Mouse (Mus musculus): ENCODE data around the gene Vps39. TPM values are rescaled to one million over a fixed set of nuclear protein-coding genes. Genes with fewer than 3 reads are reported as not detected.

Vps39 gene
- polyA plus RNA-seq, 1 experiment from 2014 or later, result 58.1 TPM

GRCm38 (mm10) chr2:120367416-120368207, 14.7 kb upstream of the Vps39 start:
- ATAC-seq (no peak), DNase-seq (ENCODE audit: low spot score) (no peak)
- Histone ChIP-seq H3K4me2 (ENCODE audit: low read length) (no peak overlapping the region), H3K27ac (ENCODE audit: low read depth, low read length) (no peak overlapping the region), H3K4me1 (ENCODE audit: control insufficient read depth, insufficient read depth, low read length) (no peaks in the 10 kb centered on the region), H3K9ac (ENCODE audit: low read length) (no peak overlapping the region), H3K36me3 (ENCODE audit: control insufficient read depth, insufficient read depth, low read length) (peaks cover 73% of the 10 kb centered on the region), H3K9me3 (replicated peaks; ENCODE audit: control insufficient read depth, low read length) (no peaks in the 10 kb centered on the region), H3K4me3 (ENCODE audit: low read depth, low read length) (no peak overlapping the region), H3K27me3 (replicated peaks; ENCODE audit: control insufficient read depth, insufficient read depth, low read length) (no peaks in the 10 kb centered on the region)
- 93% methylated on average over 4 of the region's 4 CpGs for WGBS

DNA sequence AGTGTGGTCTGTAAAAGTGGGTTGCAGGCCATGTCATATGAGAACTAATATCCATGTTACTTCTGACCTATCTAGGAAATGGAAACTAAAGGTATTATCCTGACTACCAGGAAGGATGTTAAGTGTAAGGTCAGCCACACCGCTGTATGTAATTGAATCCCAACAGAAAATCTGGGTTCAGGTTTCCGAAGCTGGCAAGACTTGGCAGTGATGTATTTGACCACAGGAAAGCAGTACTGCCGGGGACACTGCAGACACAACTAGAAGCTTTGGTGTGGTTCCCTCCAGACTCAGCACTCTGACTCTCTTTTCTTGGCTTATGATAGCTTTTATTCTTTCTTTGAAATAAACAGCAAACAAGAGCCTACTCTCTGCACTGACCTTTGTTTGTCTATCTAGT, 13.6 kb upstream of the Vps39 start:
- Histone ChIP-seq H3K4me2 (ENCODE audit: low read length) (no peak overlapping the region), H3K9ac (ENCODE audit: low read length) (no peak overlapping the region), H3K27ac (ENCODE audit: low read depth, low read length) (no peak overlapping the region), H3K9me3 (replicated peaks; ENCODE audit: control insufficient read depth, low read length) (no peaks in the 10 kb centered on the region), H3K27me3 (replicated peaks; ENCODE audit: control insufficient read depth, insufficient read depth, low read length) (no peaks in the 10 kb centered on the region), H3K4me3 (ENCODE audit: low read depth, low read length) (no peak overlapping the region), H3K4me1 (ENCODE audit: control insufficient read depth, insufficient read depth, low read length) (no peaks in the 10 kb centered on the region), H3K36me3 (ENCODE audit: control insufficient read depth, insufficient read depth, low read length) (peaks cover 74% of the 10 kb centered on the region)
- no peak for ATAC-seq
- WGBS, result 97% methylated on average over 3 of the region's 3 CpGs
- no peak for DNase-seq (ENCODE audit: low spot score)

GRCm38 (mm10) chr2:120360425-120360824, 7.5 kb upstream of the Vps39 start:
- DNase-seq (ENCODE audit: low spot score), result no peak
- WGBS, result 93% methylated on average over 1 of the region's 1 CpGs

GRCm38 (mm10) chr2:120351321-120351720, 1.6 kb downstream of the Vps39 start:
- Histone ChIP-seq H3K9me3 (replicated peaks; ENCODE audit: control insufficient read depth, low read length) (no peaks in the 10 kb centered on the region), H3K36me3 (ENCODE audit: control insufficient read depth, insufficient read depth, low read length) (peaks cover 47% of the 10 kb centered on the region), H3K4me2 (ENCODE audit: low read length) (no peak overlapping the region; the same call in 1 of the 2 replicates), H3K4me3 (ENCODE audit: low read depth, low read length) (no peak overlapping the region), H3K9ac (ENCODE audit: low read length) (no peak overlapping the region), H3K27me3 (replicated peaks; ENCODE audit: control insufficient read depth, insufficient read depth, low read length) (no peaks in the 10 kb centered on the region), H3K4me1 (ENCODE audit: control insufficient read depth, insufficient read depth, low read length) (peaks cover 9% of the 10 kb centered on the region), H3K27ac (ENCODE audit: low read depth, low read length) (no peak overlapping the region)
- ATAC-seq (no peak), DNase-seq (ENCODE audit: low spot score) (no peak)
- WGBS, result 84% methylated on average over 5 of the region's 5 CpGs

More at GRCm38 (mm10) chr2:120360425-120360824, 7.5 kb upstream of the Vps39 start:
- H3K36me3 ChIP-seq (ENCODE audit: control insufficient read depth, insufficient read depth, low read length), result peaks cover 66% of the 10 kb centered on the region
- no peak for ATAC-seq
- no peak overlapping the region for H3K9ac ChIP-seq (ENCODE audit: low read length)
- no peaks in the 10 kb centered on the region for H3K27me3 ChIP-seq (replicated peaks; ENCODE audit: control insufficient read depth, insufficient read depth, low read length)
- H3K4me1 ChIP-seq (ENCODE audit: control insufficient read depth, insufficient read depth, low read length), result no peaks in the 10 kb centered on the region
- H3K27ac ChIP-seq (ENCODE audit: low read depth, low read length), result no peak overlapping the region
- no peak overlapping the region for H3K4me2 ChIP-seq (ENCODE audit: low read length)
- no peaks in the 10 kb centered on the region for H3K9me3 ChIP-seq (replicated peaks; ENCODE audit: control insufficient read depth, low read length)
- H3K4me3 ChIP-seq (ENCODE audit: low read depth, low read length), result no peak overlapping the region

DNA sequence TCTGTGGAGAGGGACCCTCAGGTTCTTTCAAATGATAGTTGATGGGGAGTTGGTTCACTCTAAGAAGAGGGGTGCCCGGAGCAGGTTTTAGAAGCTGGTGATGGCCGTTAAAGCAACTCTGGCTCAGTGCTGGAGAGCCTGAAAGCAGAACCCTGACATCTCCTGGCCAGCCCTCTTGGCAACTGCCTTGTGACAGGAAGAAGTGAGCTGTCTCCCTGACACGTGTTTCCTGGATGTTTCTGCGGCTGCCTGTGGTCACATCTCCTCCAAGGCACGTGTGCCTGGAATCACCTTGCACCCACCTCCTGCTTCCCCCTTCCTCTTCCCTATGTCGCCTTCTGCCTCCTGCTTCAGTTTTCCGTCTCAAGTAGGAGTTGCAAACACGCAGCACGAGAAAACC, 4.8 kb downstream of the Vps39 start:
- H3K4me1 ChIP-seq (ENCODE audit: control insufficient read depth, insufficient read depth, low read length), result peaks cover 9% of the 10 kb centered on the region
- H3K27me3 ChIP-seq (replicated peaks; ENCODE audit: control insufficient read depth, insufficient read depth, low read length), result no peaks in the 10 kb centered on the region
- H3K36me3 ChIP-seq (ENCODE audit: control insufficient read depth, insufficient read depth, low read length), result peaks cover 56% of the 10 kb centered on the region
- H3K4me2 ChIP-seq (ENCODE audit: low read length), result no peak overlapping the region
- DNase-seq (ENCODE audit: low spot score) (no peak), ATAC-seq (no peak)
- no peaks in the 10 kb centered on the region for H3K9me3 ChIP-seq (replicated peaks; ENCODE audit: control insufficient read depth, low read length)
- no peak overlapping the region for H3K27ac ChIP-seq (ENCODE audit: low read depth, low read length)
- no peak overlapping the region for H3K9ac ChIP-seq (ENCODE audit: low read length)
- WGBS, result 88% methylated on average over 9 of the region's 9 CpGs
- no peak overlapping the region for H3K4me3 ChIP-seq (ENCODE audit: low read depth, low read length)

- Histone ChIP-seq H3K36me3 (ENCODE audit: control insufficient read depth, insufficient read depth, low read length) (peaks cover 94% of the 10 kb centered on the region), H3K9me3 (replicated peaks; ENCODE audit: control insufficient read depth, low read length) (no peaks in the 10 kb centered on the region), H3K27me3 (replicated peaks; ENCODE audit: control insufficient read depth, insufficient read depth, low read length) (no peaks in the 10 kb centered on the region), H3K4me2 (ENCODE audit: low read length) (no peak overlapping the region), H3K4me1 (ENCODE audit: control insufficient read depth, insufficient read depth, low read length) (no peaks in the 10 kb centered on the region), H3K9ac (ENCODE audit: low read length) (no peak overlapping the region), H3K27ac (ENCODE audit: low read depth, low read length) (no peak overlapping the region), H3K4me3 (ENCODE audit: low read depth, low read length) (no peak overlapping the region)
- no peak for ATAC-seq
- no peak for DNase-seq (ENCODE audit: low spot score)
- WGBS, result 88% methylated on average over 1 of the region's 1 CpGs
These were observed 11.2 kb downstream of the Vps39 start for GRCm38 (mm10) chr2:120341741-120342140.

- H3K27me3 ChIP-seq (replicated peaks; ENCODE audit: control insufficient read depth, insufficient read depth, low read length), result no peaks in the 10 kb centered on the region
- H3K9me3 ChIP-seq (replicated peaks; ENCODE audit: control insufficient read depth, low read length), result no peaks in the 10 kb centered on the region
- H3K9ac ChIP-seq (ENCODE audit: low read length), result no peak overlapping the region
- DNase-seq (ENCODE audit: low spot score) (peak; percentile 47), ATAC-seq (no peak)
- H3K4me3 ChIP-seq (ENCODE audit: low read depth, low read length), result no peak overlapping the region
- H3K4me2 ChIP-seq (ENCODE audit: low read length), result no peak overlapping the region
- H3K4me1 ChIP-seq (ENCODE audit: control insufficient read depth, insufficient read depth, low read length), result no peaks in the 10 kb centered on the region
- H3K27ac ChIP-seq (ENCODE audit: low read depth, low read length), result no peak overlapping the region
- 68% methylated on average over 2 of the region's 2 CpGs for WGBS
- H3K36me3 ChIP-seq (ENCODE audit: control insufficient read depth, insufficient read depth, low read length), result peaks cover 89% of the 10 kb centered on the region
These were observed 15.1 kb downstream of the Vps39 start for GRCm38 (mm10) chr2:120337886-120338285.

DNA sequence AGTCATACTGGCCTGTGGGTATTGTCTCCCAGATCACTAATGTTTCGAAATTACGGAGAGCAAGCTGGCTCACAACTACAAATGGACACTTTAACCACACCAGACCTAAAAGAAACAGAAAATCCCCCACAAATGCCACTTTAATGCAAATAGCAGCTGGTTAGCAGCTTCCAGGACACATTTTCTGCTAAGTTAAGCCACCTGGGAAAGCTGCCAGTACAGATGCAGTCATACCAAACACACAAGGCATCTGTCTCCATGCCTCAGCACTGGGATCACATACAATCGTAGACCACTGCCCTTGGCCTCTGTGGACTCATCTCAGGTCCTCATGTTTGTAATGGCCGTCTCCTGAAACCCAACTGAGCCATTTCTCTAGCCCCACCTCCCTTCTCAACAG, 21.4 kb downstream of the Vps39 start:
- no peak overlapping the region for H3K9ac ChIP-seq (ENCODE audit: low read length)
- no peak overlapping the region for H3K27ac ChIP-seq (ENCODE audit: low read depth, low read length)
- DNase-seq (ENCODE audit: low spot score), result no peak
- H3K4me1 ChIP-seq (ENCODE audit: control insufficient read depth, insufficient read depth, low read length), result no peaks in the 10 kb centered on the region
- no peaks in the 10 kb centered on the region for H3K27me3 ChIP-seq (replicated peaks; ENCODE audit: control insufficient read depth, insufficient read depth, low read length)
- no peaks in the 10 kb centered on the region for H3K9me3 ChIP-seq (replicated peaks; ENCODE audit: control insufficient read depth, low read length)
- no peak overlapping the region for H3K4me3 ChIP-seq (ENCODE audit: low read depth, low read length)
- WGBS, result 88% methylated on average over 4 of the region's 4 CpGs
- H3K4me2 ChIP-seq (ENCODE audit: low read length), result no peak overlapping the region
- peaks cover 82% of the 10 kb centered on the region for H3K36me3 ChIP-seq (ENCODE audit: control insufficient read depth, insufficient read depth, low read length)
- ATAC-seq, result no peak

DNA sequence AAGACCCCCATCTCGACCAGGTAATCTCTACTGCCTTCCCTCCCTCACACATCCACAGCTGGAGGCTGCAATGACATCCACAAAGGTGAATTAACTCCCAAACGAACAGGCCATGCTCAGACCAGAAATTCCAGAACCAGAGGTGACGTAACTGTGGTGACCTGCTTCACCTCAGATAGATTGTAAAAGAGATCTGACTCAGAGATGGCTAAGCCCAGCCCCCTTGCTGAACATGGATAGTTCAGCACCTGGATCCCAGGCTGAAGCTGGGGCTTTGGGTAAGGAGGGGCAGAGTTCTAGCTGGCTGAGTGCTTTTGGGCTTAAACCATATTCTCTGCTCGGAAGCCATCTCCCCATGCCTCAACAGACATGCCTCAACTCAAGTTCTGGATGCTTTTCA, 37.9 kb downstream of the Vps39 start:
- Histone ChIP-seq H3K36me3 (ENCODE audit: control insufficient read depth, insufficient read depth, low read length) (peaks cover 34% of the 10 kb centered on the region), H3K27ac (ENCODE audit: low read depth, low read length) (no peak overlapping the region), H3K4me2 (ENCODE audit: low read length) (no peak overlapping the region), H3K4me1 (ENCODE audit: control insufficient read depth, insufficient read depth, low read length) (no peaks in the 10 kb centered on the region), H3K9me3 (replicated peaks; ENCODE audit: control insufficient read depth, low read length) (no peaks in the 10 kb centered on the region), H3K9ac (ENCODE audit: low read length) (no peak overlapping the region), H3K27me3 (replicated peaks; ENCODE audit: control insufficient read depth, insufficient read depth, low read length) (no peaks in the 10 kb centered on the region), H3K4me3 (ENCODE audit: low read depth, low read length) (no peak overlapping the region)
- ATAC-seq (no peak), DNase-seq (ENCODE audit: low spot score) (no peak)
- WGBS, result 81% methylated on average over 4 of the region's 4 CpGs
